Mouse (Mus musculus): ENCODE results near the gene Gsdma3. TPM values are rescaled to one million over a fixed set of nuclear protein-coding genes. Genes with fewer than 3 reads are reported as not detected.

The Gsdma3 gene
- total RNA-seq, 2 experiments from 2014 or later = not detected

Other genes with a start within 250 kb of the Gsdma3 start
- 10 to 100 TPM in 1 of 2 experiments, 1 to 10 TPM in 1; 9.3 to 11.6 TPM for gene Tcap, start 242.5 kb upstream of the Gsdma3 start, total RNA-seq (2021)
- under 1 TPM; 0.39 to 0.73 TPM for gene Pnmt, start 239.9 kb upstream of the Gsdma3 start, total RNA-seq (2021)
- 10 to 100 TPM; 10.1 to 11.3 TPM for gene Pgap3, start 225.9 kb upstream of the Gsdma3 start, total RNA-seq (2021)
- gene Erbb2, start 213.9 kb upstream of the Gsdma3 start, total RNA-seq (2021) = 1 to 10 TPM; 1.8 to 2.4 TPM
- 100 to 1,000 TPM; 119 to 120 TPM for gene Mien1, start 187.4 kb upstream of the Gsdma3 start, total RNA-seq (2021)
- 1 to 10 TPM; 2.4 to 2.7 TPM for gene Grb7, start 180.0 kb upstream of the Gsdma3 start, total RNA-seq (2021)
- under 1 TPM in 1 of 2 experiments, not detected in 1; 0.78 TPM for gene Ikzf3, start 80.3 kb upstream of the Gsdma3 start, total RNA-seq (2021)
- gene Zpbp2, start 75.3 kb upstream of the Gsdma3 start, total RNA-seq (2021) = not detected
- 10 to 100 TPM; 48.9 TPM for gene Ormdl3, start 39.0 kb upstream of the Gsdma3 start, total RNA-seq (2021)
- gene Lrrc3c, start 28.1 kb upstream of the Gsdma3 start, total RNA-seq (2021) = not detected
- gene Gm12355, start 699 bp upstream of the Gsdma3 start, total RNA-seq (2021) = 10 to 100 TPM; 11.6 to 14.0 TPM
- not detected for gene Gsdma2, start 20.4 kb downstream of the Gsdma3 start, total RNA-seq (2021)
- not detected for gene Gsdma, start 38.0 kb downstream of the Gsdma3 start, total RNA-seq (2021)
- gene Psmd3, start 56.2 kb downstream of the Gsdma3 start, total RNA-seq (2021) = 100 to 1,000 TPM; 129 to 132 TPM
- not detected for gene Csf3, start 74.9 kb downstream of the Gsdma3 start, total RNA-seq (2021)
- gene Med24, start 103.1 kb downstream of the Gsdma3 start, total RNA-seq (2021) = 100 to 1,000 TPM; 116 to 131 TPM
- gene Thra, start 114.3 kb downstream of the Gsdma3 start, total RNA-seq (2021) = 100 to 1,000 TPM; 719 to 771 TPM
- gene Nr1d1, start 149.0 kb downstream of the Gsdma3 start, total RNA-seq (2021) = 100 to 1,000 TPM in 1 of 2 experiments, 10 to 100 TPM in 1; 92.5 to 121 TPM
- 100 to 1,000 TPM; 190 to 193 TPM for gene Msl1, start 169.2 kb downstream of the Gsdma3 start, total RNA-seq (2021)
- 10 to 100 TPM; 53.9 to 54.7 TPM for gene Casc3, start 178.5 kb downstream of the Gsdma3 start, total RNA-seq (2021)
- 100 to 1,000 TPM; 138 to 148 TPM for gene Rapgefl1, start 210.4 kb downstream of the Gsdma3 start, total RNA-seq (2021)
- gene Wipf2, start 237.3 kb downstream of the Gsdma3 start, total RNA-seq (2021) = 10 to 100 TPM; 61.3 to 63.3 TPM